Mouse (Mus musculus) thymus, postnatal 14 days (tissue): ENCODE measurements at regions not wholly inside any gene's neighbourhood (a gene's known extent, or its start where the extent isn't known, plus 50 kb on each side); places are given as distances from the start of the nearest gene placed in this dataset.
"Not testable (repeated sequence)": the region's sequence is repeated elsewhere in the genome, so short reads cannot be mapped to it uniquely, and the experiment has no call there.

Experiments used
- DNase-seq: peaks from one replicate; pipeline ENCODE4 v3.0.0; 2021

GRCm38 (mm10) chr14:14478159-14478558 is 77.1 kb downstream of the Olfr721-ps1 start:
- DNase-seq, result not testable (repeated sequence)

GRCm38 (mm10) chr14:14481840-14482239 is 80.7 kb downstream of the Olfr721-ps1 start:
- DNase-seq, result peak; percentile 22

GRCm38 (mm10) chr14:14486356-14486755 is 85.3 kb downstream of the Olfr721-ps1 start:
- DNase-seq, result no peak

- DNase-seq, result no peak
Measured at GRCm38 (mm10) chr14:14490501-14490900, 89.4 kb downstream of the Olfr721-ps1 start.

- DNase-seq, result no peak
Measured at GRCm38 (mm10) chr14:14492041-14492440, 90.9 kb downstream of the Olfr721-ps1 start.

DNA sequence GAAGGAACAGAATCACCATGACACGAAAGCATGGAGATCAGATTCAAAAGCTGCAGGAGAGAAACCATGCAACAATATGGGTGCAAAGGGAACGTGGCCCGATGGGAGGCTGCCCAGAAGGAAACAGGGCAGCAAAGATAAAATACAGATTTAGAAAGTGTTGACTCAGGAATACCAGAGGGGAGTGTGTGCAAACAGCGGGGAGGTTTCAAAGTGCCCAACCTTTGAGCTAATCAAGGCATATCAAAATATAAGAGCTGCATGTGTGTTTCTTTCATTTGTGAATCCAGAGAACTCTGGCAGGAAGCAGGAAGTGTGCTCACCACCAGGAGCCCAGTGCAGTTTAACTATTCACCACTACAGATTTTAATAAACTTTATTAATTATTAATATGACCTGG is 110.8 kb downstream of the Olfr721-ps1 start:
- DNase-seq, result no peak

GRCm38 (mm10) chr14:14513056-14513455 is 112.0 kb downstream of the Olfr721-ps1 start:
- no peak for DNase-seq

- no peak for DNase-seq
Measured at GRCm38 (mm10) chr14:14513498-14513897, 112.4 kb downstream of the Olfr721-ps1 start.

DNA sequence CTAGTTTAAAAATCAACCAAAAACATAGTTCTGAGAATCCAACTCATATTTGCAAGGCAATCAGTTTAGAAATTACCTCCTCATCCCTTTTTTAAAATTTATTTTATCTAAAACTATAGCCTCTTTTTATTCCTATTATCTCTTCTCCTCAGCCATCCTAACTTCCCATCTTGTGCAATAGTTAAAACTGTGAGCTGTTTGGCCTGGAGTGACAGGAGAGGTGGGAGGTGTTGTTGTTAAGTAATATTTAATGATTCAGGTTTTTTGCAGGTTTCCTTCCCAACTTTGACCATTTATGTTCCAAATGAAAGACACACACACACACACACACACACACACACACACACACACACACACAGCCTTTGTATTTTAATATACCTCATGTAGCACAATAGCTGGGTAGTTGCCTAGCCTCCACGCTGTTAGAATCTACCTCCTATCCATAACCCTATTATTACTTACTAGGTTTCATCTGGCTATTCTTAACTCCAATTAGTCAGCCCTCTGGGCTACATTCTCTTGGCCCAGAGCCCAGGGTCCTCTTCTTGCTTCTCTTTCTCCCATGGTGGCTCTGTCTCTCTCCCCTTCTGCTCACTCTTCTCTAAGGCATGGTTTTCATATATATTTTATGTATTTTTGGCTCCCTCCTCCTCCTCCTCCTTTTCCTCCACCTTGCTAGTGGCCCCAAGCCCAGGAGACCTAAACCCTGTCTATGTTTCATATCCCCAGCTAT is 113.5 kb downstream of the Olfr721-ps1 start:
- DNase-seq, result no peak

DNA sequence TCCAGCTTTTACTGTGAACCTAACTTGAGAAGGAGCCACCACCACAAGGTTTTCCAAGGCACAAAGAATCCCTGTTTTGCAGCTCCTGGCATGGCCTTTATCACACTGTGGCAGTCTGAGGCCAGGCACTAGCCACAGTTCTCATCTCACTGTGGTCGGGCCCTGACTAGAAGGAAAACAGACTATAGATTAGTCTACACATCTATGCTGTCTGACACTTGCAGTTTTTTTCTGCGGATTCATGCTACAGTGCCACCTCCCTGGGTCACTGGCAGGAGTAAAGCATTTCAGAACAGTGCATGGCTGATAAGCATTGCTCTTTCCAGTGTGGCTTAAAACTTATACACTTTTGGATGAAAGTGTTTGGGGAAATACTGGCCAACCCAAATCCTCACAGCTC is 114.3 kb downstream of the Olfr721-ps1 start:
- no peak for DNase-seq

DNA sequence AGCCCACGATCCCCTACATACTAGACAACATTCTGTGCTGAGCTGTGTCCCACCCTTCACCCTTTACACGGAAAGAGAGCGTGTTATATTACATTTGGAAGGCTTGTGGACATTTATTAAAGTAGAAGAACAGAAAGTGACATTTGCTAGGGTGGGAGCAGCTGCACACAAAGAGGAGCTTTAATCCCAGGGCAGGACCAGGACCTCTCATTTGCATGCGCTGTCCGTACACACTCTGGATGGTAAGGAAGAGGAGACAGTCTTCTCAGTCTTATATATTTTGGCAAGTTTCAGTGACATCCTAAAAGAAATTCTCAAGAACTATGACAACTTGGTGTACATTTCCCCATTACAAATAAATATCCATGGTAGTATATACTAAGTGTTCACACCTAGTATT is 114.8 kb downstream of the Olfr721-ps1 start:
- DNase-seq, result no peak

- DNase-seq, result no peak
Measured at GRCm38 (mm10) chr14:14518027-14518426, 116.9 kb downstream of the Olfr721-ps1 start.

DNA sequence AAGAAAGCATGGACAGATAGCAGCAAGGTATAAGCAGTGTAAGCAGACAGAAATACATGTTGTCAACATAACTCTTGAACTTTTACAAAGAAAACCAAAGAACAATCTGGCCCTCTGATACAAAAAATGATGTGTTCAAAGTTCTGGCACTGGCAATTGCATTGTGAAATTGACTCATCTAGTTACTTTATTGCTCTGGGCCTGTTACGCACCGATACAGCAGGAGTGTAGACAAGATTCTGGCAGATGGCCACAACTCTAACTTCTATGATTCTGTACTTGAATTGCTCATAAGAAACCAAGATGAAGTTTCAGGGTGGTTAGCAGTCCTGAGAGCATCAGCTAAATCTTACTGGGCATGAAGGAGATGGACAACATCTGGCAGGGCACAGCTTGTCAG is 117.7 kb downstream of the Olfr721-ps1 start:
- no peak for DNase-seq

GRCm38 (mm10) chr14:14520195-14520594 is 119.1 kb downstream of the Olfr721-ps1 start:
- no peak for DNase-seq

GRCm38 (mm10) chr14:14521331-14521730 is 120.2 kb downstream of the Olfr721-ps1 start:
- DNase-seq, result not testable (repeated sequence)

DNA sequence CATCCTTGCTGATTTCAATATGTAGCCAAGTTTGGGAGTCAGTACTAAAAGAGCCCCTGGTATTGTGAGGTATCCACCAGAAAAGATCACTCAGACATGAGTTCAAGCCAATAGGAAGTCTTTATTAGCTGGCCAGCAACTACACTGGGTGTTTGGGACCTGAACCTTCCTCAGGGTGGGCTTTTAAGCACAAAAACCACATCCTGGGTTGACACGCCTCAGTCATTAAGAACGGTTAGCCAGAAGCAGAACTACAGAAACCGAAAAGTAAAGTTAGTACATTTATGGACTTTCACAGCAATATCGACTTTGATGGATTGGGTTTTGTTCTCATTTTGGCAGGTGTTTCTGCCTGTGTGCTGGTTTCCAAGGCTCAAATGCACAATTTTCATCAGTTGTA is 124.1 kb downstream of the Olfr721-ps1 start:
- no peak for DNase-seq

DNA sequence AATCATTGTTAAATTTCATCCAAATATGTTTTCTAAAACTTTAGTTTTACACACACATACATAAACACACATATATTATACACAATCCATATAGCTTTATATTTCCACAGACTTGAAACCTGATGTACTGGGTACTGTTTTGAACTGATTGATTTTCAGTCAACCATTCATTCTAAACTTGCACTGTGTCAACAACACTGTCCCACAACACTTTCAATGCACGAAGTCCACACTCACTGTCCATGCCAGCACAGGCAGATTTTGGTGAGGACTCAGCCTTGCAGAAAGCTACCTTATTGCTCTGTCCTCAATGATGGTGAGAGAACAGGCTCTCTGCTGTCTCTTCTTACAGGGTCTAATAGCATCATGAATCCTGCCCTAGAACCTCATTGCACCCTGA is 127.3 kb downstream of the Olfr721-ps1 start:
- DNase-seq, result no peak

DNA sequence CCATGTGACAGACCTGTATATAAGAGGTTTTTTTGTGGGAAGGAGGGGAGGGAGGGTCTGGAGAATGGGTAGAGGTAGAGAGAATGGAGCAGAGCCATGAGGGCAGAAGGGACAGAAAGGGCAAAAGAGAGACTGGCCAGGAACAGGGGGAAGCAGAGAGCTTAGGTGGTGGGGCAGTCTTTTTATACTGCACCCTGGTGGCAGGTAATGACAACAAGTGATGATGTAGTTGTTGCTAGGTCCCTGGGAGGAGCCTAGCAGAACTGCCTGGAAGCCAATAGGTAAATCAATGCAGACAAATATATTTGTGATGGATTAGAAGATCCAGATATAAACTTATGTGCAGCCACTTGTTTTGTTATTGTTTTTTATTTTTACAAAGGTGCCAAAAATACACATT is 140.1 kb downstream of the Olfr721-ps1 start:
- DNase-seq, result no peak

- DNase-seq, result no peak
Measured at GRCm38 (mm10) chr14:14541705-14542104, 140.6 kb downstream of the Olfr721-ps1 start.

DNA sequence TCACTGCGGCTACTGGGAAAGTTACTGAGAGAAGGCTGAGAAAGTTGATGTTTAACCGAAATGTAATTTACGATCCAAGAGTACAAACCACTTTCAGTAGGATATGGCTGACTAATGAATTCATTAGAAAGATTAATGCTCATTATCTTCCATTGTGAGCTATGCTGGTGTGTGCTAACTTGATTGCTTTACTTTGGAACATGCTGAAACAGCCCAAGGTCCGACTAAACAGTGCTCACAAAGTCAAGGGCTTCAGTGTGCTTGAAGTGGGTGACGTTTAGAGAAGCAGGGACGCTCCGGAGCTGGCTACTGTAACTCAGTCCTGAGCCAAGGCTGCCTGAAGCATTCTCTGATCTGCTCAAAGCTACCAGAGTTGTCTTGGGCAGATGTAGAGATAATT is 143.1 kb downstream of the Olfr721-ps1 start:
- DNase-seq, result no peak

DNA sequence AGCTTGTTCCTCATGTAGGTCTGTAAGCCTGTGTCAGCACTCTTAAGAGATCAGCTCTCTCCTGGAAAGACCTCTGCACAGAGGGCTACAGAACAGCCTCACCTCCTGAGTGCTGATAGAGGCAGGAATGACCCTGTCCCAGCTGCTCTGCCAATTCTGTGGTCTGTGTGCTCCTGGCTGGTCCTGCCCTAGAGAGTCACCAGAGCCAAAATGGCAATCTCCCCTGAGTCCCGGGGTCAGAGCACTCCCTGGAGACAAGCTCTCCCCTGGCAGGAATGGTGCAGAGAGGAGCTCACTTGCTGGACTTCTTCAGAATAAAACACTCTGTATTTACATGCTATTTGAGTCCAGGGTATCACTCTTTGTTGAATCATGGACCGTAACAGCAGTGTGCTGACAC is 149.9 kb upstream of the Slc4a7 start:
- DNase-seq, result no peak

DNA sequence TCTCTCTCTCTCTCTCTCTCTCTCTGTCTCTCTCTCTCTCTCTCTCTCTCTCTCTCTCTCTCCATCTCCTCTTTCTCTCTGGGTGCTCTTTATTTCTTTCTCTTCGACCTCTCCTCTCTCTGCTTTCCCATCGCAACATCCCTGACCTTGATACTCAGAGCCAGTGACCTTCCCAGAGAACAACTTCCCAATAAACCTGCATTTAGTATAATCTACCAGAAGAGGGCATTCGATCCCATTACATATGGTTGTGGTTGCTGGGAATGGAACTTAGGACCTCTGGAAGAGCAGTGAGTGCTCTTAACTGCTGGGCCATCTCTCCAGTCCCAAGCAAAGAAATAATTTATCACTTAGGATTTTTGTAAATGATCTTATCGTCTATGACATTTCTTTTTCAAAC is 127.2 kb upstream of the Slc4a7 start:
- no peak for DNase-seq

DNA sequence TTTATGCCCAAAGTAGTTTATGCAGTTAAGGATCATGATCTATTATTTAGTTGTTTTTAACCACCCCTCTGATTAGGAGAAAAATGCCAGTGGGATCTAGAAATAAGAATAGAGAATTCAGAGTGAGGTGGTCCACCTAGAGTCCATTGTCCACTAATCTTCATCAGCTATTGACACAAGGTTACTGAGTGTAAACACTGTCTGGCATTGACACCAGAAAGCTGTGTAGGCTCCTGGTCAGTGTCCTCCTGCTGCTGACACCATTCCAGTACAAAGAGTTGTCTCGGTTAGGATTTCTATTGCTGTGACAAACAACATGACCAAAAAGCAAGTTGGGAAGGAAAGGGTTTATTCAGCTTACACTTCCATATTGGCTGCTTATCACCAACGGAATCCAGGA is 110.1 kb upstream of the Slc4a7 start:
- DNase-seq, result no peak

- DNase-seq, result no peak
Measured at GRCm38 (mm10) chr14:14594753-14595152, 107.3 kb upstream of the Slc4a7 start.
